Mouse (Mus musculus) gastrocnemius, adult 2 months (tissue): ENCODE measurements around the gene Hip1. TPM values are rescaled to one million over a fixed set of nuclear protein-coding genes. Genes with fewer than 3 reads are reported as not detected.

Experiments used
- DNase-seq: peaks from one replicate; pipeline ENCODE4 v3.0.0; 2022
- H3K27ac ChIP-seq: fragments of 200-600 bp; 2 replicates; pipeline ENCODE4 v1.8.1; 2022; ENCODE audit warnings: mild to moderate bottlenecking
- H3K4me3 ChIP-seq: fragments of 200-600 bp; 2 replicates; pipeline ENCODE4 v1.8.1; 2022; ENCODE audit warnings: mild to moderate bottlenecking, moderate library complexity
- CTCF ChIP-seq: fragments of 200-600 bp; IDR thresholded peaks from 2 replicates; pipeline ENCODE4 v1.8.1; 2022; ENCODE audit warnings: antibody characterized with exemption, mild to moderate bottlenecking, moderate library complexity
- intact Hi-C: fragments of 180-260 bp; cut with DNase I; formaldehyde crosslinking; loops from one replicate; pipeline ENCODE4 v1.15.1; 2025
- total RNA-seq, 2 experiments: library from RNA; stranded (reverse); gene quantifications; 2 replicates each; pipeline ENCODE4 v1.2.3; 2021

Gene Hip1
- total RNA-seq, 2 experiments from 2014 or later: 19.6 to 22.9 TPM

DNA sequence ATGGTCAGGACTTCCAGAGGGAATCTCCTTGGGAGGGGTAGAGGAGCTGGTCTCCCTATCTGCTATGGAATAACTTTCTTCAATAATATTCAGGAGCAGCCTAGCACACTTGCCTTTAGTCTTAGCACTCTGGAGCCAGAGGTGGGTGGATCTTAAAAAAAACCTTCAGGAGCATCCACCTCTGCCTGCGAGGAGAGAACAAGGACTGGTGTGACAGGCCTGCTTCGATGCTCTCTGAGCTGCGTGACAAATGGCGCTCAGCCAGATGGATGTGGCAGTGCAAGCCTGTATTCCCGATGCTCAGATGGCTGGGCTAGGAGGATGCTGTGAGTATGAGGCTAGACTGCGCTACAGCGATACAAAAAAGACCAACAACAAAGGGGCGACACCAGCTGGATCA lies 93.8 kb downstream of the Hip1 start:
- no peak overlapping the region for H3K4me3 ChIP-seq
- H3K27ac ChIP-seq: no peak overlapping the region
- intact Hi-C loops: no loop called here
- DNase-seq: no peak
- no peak for TF ChIP-seq CTCF

DNA sequence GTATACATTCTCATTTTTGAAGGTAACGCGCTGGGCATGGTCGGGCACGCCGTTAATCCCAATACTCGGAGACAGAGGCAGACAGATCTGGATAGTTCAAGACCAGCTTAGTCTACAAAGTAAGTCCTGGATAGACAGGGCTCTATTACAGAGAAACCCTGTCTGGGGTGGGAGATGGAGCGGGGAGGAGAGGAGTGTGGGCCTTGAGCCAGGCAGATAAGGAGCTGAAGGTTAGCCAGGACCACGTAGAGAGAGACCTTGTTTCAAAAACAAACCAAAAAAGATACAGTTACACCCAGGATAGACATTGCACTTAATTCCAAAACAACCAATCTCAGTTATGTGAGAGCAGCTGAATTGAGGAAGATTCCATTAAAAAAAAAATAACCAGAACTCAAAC lies 99.2 kb downstream of the Hip1 start:
- Histone ChIP-seq H3K27ac (no peak overlapping the region), H3K4me3 (no peak overlapping the region)
- no peak for TF ChIP-seq CTCF
- intact Hi-C loops: no loop called here
- no peak for DNase-seq

DNA sequence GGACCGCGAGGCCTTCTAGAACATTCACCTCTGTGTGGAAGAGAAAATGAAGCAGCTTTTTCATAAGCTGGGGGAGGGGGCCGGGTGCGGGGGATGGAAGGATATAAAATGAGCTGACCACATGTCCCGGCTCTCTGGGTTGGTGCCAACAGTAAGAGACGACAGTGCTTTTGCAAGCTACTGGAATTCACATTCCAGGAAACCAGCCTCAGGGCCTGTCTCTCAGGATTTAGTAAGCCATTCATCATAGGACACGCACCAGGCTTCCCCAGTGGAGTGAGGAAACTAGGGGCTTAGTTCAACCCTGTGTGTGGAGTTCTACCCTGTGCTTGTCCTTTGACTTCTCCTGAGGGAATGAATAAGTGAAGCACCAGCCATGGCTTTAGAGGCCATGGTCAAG lies 102.5 kb downstream of the Hip1 start:
- no peak for TF ChIP-seq CTCF
- no peak for DNase-seq
- H3K27ac ChIP-seq: no peak overlapping the region
- no peak overlapping the region for H3K4me3 ChIP-seq
- intact Hi-C loops: no loop called here

DNA sequence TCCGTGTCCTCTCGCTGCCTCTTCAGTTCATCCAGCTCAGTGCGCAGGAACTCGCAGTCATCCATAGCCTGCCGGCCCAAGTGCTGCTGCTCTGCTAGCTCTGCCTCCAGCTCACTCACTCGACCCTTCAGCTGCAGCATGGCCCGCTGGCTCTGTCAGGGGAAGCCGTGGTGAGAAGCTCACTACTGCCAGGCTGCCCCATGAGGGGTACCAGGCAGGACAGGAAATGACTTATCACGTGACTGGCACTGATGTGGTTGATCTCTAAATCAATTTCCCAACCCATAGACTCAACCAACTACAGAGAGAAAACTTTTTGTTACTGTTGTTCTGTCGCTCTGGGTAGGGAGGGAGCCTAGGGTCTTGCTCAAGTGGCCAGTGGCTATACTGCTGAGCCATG lies 109.9 kb downstream of the Hip1 start:
- TF ChIP-seq CTCF: no peak
- no peak for DNase-seq
- no peak overlapping the region for H3K27ac ChIP-seq
- no peak overlapping the region for H3K4me3 ChIP-seq
- intact Hi-C loops: no loop called here

DNA sequence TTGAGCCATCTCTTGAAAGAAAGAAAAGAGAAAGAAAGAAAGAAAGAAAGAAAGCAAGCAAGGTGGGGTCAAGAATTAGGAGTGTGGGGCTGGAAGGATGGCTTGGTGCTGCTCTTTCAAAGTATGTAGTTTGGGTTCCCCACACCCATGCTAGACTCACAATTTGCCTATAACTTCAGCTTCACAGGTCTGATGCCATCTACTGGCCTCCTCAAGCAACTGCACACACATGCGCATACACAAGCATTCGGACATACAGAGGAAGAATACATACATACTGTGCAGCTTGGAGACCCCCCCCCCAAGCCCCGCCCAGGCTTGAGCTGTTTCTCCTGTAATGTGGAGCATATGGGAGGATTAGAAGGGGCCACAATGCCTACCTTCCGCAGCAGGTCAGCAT lies 111.1 kb downstream of the Hip1 start:
- peak; percentile 16; the same call in 1 of the 2 replicates for TF ChIP-seq CTCF
- intact Hi-C loops: no loop called here

DNA sequence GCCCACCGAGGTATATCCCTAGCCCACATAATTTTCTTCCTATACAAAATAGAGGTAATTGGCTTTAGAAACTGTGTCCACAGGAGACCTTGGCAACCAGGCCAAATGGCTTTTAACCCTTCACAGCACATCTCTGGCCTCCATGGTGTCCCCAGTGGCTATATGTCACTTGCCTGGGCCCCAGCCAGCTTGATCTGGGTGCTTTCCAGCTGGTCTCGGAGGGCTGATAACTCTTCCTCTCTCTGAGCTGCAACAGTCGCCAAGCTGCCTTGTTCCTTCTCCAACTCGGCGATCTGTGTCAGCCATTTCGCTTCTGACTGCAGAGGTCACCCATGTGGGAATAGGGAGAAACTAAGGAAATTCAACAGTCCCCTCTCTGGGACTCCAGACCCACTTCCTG lies 113.8 kb downstream of the Hip1 start:
- no peak for DNase-seq
- no peak for TF ChIP-seq CTCF
- intact Hi-C loops: no loop called here
- Histone ChIP-seq H3K27ac (no peak overlapping the region), H3K4me3 (no peak overlapping the region)

More for the DNA sequence above, 111.1 kb downstream of the Hip1 start:
- Histone ChIP-seq H3K4me3 (no peak overlapping the region), H3K27ac (no peak overlapping the region)
- no peak for DNase-seq

DNA sequence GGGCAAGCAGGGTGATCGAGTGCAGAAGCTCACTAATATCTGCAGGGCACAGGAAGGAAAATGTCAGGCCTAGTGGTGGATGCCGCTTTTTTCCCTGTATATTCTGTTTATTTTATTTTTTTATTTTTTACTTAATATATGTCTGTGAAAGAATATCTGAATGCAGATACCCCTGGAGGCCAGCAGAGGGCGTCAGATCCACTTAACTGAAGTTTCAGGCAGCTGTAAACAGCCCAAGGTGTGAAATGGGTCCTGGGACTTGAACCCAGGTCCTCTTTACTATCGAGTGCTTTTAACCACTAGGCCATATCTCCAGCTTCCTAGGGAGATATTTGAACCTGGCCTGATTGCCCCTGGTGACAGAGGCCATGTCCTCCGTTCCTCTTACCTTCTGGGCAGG lies 116.1 kb downstream of the Hip1 start:
- H3K4me3 ChIP-seq: no peak overlapping the region
- TF ChIP-seq CTCF: peak; percentile 72
- no peak for DNase-seq
- intact Hi-C loops: loop anchor here (1.0 to 5.0 kb wide), 2 partner anchors 28 to 64 kb away; no protein-coding TSS in a partner anchor
- H3K27ac ChIP-seq: no peak overlapping the region

DNA sequence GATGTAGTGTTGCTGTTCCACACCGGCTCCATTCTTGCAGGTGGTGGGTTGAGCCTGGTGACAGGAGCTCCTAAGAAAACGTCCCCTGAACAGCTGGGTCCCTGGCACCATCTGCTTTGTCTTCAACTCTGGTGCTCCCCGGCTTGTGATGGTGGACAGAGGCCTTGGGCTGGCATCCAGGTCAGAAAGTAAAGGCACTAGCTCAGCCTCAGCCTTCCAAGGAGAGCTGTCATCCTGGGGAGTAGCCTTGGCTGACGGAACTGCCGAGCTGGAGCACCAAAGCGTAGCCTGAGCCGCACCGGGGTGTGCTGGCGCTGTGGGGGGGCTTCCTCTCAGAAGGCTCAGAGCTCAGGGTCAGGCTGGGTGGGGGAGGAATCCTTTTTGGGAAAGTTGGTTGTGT lies 134.7 kb downstream of the Hip1 start:
- intact Hi-C loops: no loop called here
- no peak for TF ChIP-seq CTCF
- no peak for DNase-seq
- no peak overlapping the region for H3K4me3 ChIP-seq
- no peak overlapping the region for H3K27ac ChIP-seq

DNA sequence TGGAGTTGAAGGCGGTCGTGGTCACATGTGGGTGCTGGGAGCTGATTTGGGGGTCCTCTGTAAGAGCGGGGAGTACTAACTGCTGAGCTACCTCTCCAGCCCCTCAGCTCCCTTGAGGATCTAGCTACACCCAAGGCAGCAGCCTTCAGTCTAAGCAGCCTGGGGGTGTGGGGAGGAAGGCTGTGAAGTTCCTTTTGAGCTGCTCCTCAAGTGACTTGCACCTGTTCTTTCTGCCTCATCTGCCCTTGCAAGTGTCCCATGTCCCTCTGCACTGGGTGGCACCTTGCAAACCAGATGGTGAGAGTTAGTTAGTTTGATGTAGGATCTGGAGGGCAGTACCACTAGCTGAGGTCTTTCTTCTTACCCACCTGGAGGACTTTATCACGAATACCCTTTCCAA lies 136.8 kb downstream of the Hip1 start:
- no peak for DNase-seq
- no peak for TF ChIP-seq CTCF
- Histone ChIP-seq H3K4me3 (no peak overlapping the region), H3K27ac (no peak overlapping the region)
- intact Hi-C loops: no loop called here

DNA sequence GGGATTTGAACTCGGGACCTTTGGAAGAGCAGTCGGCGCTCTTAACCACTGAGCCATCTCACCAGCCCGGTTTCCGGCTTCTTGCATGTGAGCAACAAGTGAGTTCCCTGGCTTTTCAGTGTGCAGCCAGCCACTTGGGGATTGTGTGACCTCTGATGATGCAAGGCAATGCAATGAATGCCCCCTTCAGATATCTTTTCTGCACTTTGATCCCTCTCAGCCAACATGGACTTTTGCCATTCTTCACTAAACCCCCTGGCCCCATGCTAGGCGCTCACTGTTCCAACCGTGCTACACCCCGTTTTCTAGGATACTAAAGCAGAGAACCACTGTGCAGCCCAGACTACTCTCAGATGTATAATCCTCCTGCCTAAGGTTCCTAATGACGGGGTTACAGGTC lies 139.5 kb downstream of the Hip1 start:
- intact Hi-C loops: no loop called here

DNA sequence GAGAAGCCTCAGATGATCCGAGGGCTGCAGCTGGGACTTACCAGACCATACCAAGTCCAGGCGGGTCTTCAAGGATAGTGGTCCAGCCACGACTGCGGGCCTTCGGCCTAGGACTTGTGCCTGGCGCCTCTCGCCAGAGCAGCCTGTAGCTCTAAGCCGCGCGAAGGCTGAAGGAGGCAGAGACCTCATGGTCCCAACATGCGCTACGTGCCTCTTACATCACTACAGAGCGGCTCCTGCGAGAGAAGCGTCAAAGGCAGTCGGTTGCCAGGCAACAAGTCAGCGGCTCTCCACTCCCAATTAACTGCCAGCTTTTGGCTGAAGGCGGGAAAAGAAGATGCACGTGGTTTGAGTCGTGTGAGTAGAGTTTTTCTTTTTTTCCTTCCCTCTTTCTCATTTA lies 140.3 kb downstream of the Hip1 start:
- intact Hi-C loops: no loop called here
- Histone ChIP-seq H3K27ac (no peak overlapping the region), H3K4me3 (no peak overlapping the region)
- no peak for TF ChIP-seq CTCF
- DNase-seq: no peak

More for the DNA sequence above, 139.5 kb downstream of the Hip1 start:
- H3K4me3 ChIP-seq: no peak overlapping the region
- TF ChIP-seq CTCF: no peak
- H3K27ac ChIP-seq: no peak overlapping the region
- DNase-seq: no peak

DNA sequence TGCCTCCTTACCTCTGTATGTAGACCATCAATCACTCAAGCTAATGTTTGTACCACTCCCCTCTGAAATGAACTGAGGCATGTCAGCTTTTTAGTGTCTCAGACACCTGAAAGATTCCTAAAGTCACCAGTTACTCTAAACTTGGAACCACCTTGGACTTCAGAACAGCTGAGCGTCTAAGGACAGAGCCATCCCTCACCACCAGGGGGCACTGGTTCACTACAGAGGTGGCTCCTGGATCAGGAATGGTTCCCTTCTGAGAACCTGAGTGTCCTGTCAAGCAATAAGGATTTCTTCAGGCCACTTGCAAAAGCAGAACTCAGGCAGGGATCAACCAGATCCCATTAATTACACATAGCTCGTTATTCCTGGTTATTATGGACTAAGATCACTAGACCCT lies 144.7 kb downstream of the Hip1 start:
- peak; percentile 97 for TF ChIP-seq CTCF
- Histone ChIP-seq H3K4me3 (no peak overlapping the region), H3K27ac (no peak overlapping the region)
- intact Hi-C loops: no loop called here
- peak; percentile 85 for DNase-seq

DNA sequence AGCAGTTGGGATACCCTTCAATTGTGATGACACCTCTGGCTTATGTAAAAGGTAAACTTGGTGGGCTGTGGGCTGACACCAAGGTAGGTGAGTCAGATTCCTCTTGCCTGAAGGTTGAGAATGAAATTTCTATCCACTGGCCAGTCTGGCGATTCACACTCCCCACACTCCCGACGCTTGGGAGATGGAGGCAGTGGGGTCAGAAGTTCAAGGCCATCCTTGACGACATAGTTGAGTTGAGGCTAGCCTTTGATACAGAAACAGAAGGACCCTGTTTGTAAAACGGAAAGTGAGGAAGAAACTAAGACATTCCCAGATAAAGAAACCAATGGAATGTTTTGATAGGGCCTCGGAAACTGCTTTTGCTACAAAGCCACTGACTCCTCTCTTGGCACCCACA lies 145.5 kb downstream of the Hip1 start:
- no peak for TF ChIP-seq CTCF
- no peak for DNase-seq
- no peak overlapping the region for H3K27ac ChIP-seq
- H3K4me3 ChIP-seq: no peak overlapping the region
- intact Hi-C loops: loop anchor here (1.0 to 5.0 kb wide), 2 partner anchors 95 to 148 kb away; partner anchors contain the start of gene Hip1

DNA sequence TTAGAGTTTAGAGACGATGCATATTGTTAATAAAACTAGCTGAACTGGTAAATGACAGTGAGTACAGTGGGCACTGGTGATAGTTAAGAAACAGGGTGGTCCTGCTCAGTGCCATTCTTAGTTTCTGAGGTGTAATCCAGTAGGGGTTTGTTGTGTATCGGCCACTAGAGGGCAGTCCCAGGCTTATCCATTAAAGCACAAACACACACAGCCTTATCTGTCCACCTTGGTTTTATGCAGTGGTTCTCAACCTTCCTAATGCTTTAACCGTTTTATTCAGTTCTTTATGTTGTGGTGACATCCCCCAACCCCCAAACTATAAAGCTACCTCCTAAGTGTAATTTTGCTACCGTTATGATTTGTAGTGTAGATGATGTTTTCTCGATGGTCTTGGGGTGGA lies 149.1 kb downstream of the Hip1 start:
- TF ChIP-seq CTCF: peak; percentile 67

More for the DNA sequence above, 149.1 kb downstream of the Hip1 start:
- no peak for DNase-seq
- Histone ChIP-seq H3K27ac (no peak overlapping the region), H3K4me3 (no peak overlapping the region)
- intact Hi-C loops: loop anchor here (5.0 kb wide), 1 partner anchor 151 kb away; the partner anchor contains the start of gene Hip1
